Mouse (Mus musculus) cortical plate, adult 2 months (tissue): ENCODE results near the gene Unk. TPM values are rescaled to one million over a fixed set of nuclear protein-coding genes. Genes with fewer than 3 reads are reported as not detected.

Source experiments
- H3K27ac ChIP-seq: fragments of 200-500 bp; 2 replicates; pipeline ENCODE4 v1.5.1; 2012; ENCODE audit warnings: low read length, control low read depth, inconsistent platforms; ENCODE audit not compliant: insufficient read depth
- H3K4me1 ChIP-seq: fragments of 200-500 bp; 2 replicates; pipeline ENCODE4 v1.6.1; 2011; ENCODE audit warnings: low read length; ENCODE audit not compliant: control insufficient read depth, insufficient read depth
- H3K4me3 ChIP-seq: fragments of 200-500 bp; 2 replicates; pipeline ENCODE4 v1.5.1; 2011; ENCODE audit warnings: mild to moderate bottlenecking, low read length, control low read depth; ENCODE audit not compliant: insufficient read depth
- CTCF ChIP-seq: fragments of 200-500 bp; IDR thresholded peaks from 2 replicates; pipeline ENCODE4 v1.5.1; 2011; ENCODE audit warnings: mild to moderate bottlenecking, control low read depth, low read length; ENCODE audit not compliant: insufficient read depth; ENCODE audit errors: extremely low read depth
- POLR2A ChIP-seq: fragments of 200-500 bp; IDR thresholded peaks from 2 replicates; pipeline ENCODE4 v1.6.1; 2011; ENCODE audit warnings: mild to moderate bottlenecking, low read length, control low read depth; ENCODE audit not compliant: insufficient read depth; ENCODE audit errors: extremely low read depth
- polyA plus RNA-seq: library from polyadenylated mRNA; depleted of rRNA; stranded (reverse); fragments of >200 nt; gene quantifications from 2 replicates; pipeline ENCODE4 v1.2.3, GENCODE M21; 2012; rRNA removed

Unk gene
- polyA plus RNA-seq, 1 experiment = 31.1 TPM

GRCm38 (mm10) chr11:116110131-116110530 is 80.0 kb downstream of the Unk start:
- Histone ChIP-seq H3K27ac (peak overlapping the region; percentile 92), H3K4me3 (peak overlapping the region; percentile 44), H3K4me1 (no peaks in the 10 kb centered on the region)
- TF ChIP-seq POLR2A (no peak), CTCF (no peak)

GRCm38 (mm10) chr11:116110540-116110939 is 80.4 kb downstream of the Unk start:
- Histone ChIP-seq H3K27ac (peak overlapping the region; percentile 54; the same call in 1 of the 2 replicates), H3K4me1 (no peaks in the 10 kb centered on the region), H3K4me3 (peak overlapping the region; percentile 44)
- no peak for TF ChIP-seq POLR2A
- no peak for TF ChIP-seq CTCF

Other genes starting within 250 kb of the Unk start
- gene Caskin2, start 216.7 kb upstream of the Unk start, polyA plus RNA-seq = 22.1 and 24.1 TPM in 2 replicates
- gene Tsen54, start 215.6 kb upstream of the Unk start, polyA plus RNA-seq = 15.3 and 15.8 TPM in 2 replicates
- 3.1 and 3.2 TPM in 2 replicates for gene Llgl2, start 206.3 kb upstream of the Unk start, polyA plus RNA-seq
- gene Myo15b, start 171.9 kb upstream of the Unk start, polyA plus RNA-seq = 1.1 TPM in 2 replicates
- gene Smim5, start 130.4 kb upstream of the Unk start, polyA plus RNA-seq = 0.57 and 0.58 TPM in 2 replicates
- gene Smim6, start 118.3 kb upstream of the Unk start, polyA plus RNA-seq = not detected in 2 replicates
- gene Sap30bp, start 97.0 kb upstream of the Unk start, polyA plus RNA-seq = 51.2 and 57.0 TPM in 2 replicates
- gene Recql5, start 96.8 kb upstream of the Unk start, polyA plus RNA-seq = 31.7 and 36.4 TPM in 2 replicates
- gene Itgb4, start 55.6 kb upstream of the Unk start, polyA plus RNA-seq = 8.0 and 8.2 TPM in 2 replicates
- gene Galk1, start 17.6 kb upstream of the Unk start, polyA plus RNA-seq = 19.2 and 20.4 TPM in 2 replicates
- gene H3f3b, start 2.4 kb upstream of the Unk start, polyA plus RNA-seq = 217 and 235 TPM in 2 replicates
- gene Unc13d, start 47.6 kb downstream of the Unk start, polyA plus RNA-seq = 0.96 and 1.3 TPM in 2 replicates
- 438 and 447 TPM in 2 replicates for gene Wbp2, start 56.7 kb downstream of the Unk start, polyA plus RNA-seq
- gene Trim47, start 96.9 kb downstream of the Unk start, polyA plus RNA-seq = 5.5 and 6.2 TPM in 2 replicates
- 5.3 and 5.7 TPM in 2 replicates for gene Trim65, start 100.8 kb downstream of the Unk start, polyA plus RNA-seq
- 34.6 and 34.7 TPM in 2 replicates for gene Mrpl38, start 108.5 kb downstream of the Unk start, polyA plus RNA-seq
- gene Fbf1, start 137.8 kb downstream of the Unk start, polyA plus RNA-seq = 103 and 109 TPM in 2 replicates
- 55.5 and 56.1 TPM in 2 replicates for gene Ten1, start 168.5 kb downstream of the Unk start, polyA plus RNA-seq
- 128 and 136 TPM in 2 replicates for gene Acox1, start 168.7 kb downstream of the Unk start, polyA plus RNA-seq
- 0.91 and 1.0 TPM in 2 replicates for gene Evpl, start 207.8 kb downstream of the Unk start, polyA plus RNA-seq
- gene Srp68, start 243.9 kb downstream of the Unk start, polyA plus RNA-seq = 63.4 TPM in 2 replicates